Mouse (Mus musculus) hindbrain, postnatal 0 days (tissue): Measurements from ENCODE around the gene Commd9. TPM values are rescaled to one million over a fixed set of nuclear protein-coding genes. Genes with fewer than 3 reads are reported as not detected.

Experiments
- ATAC-seq: fragments of 200-750 bp; cut with Nextera tagmentation; 2 replicates; pipeline ENCODE4 v1.8.0; 2017; ENCODE audit warnings: mild to moderate bottlenecking, moderate TSS enrichment, moderate library complexity
- DNase-seq: peaks from one replicate; pipeline ENCODE4 v3.0.0-alpha.2; 2015; ENCODE audit warnings: low spot score
- H3K27ac ChIP-seq: fragments of 300-500 bp; sonication (generic); 2 replicates; pipeline ENCODE4 v1.5.1; 2014; ENCODE audit warnings: mild to moderate bottlenecking
- H3K27me3 ChIP-seq: fragments of 300-500 bp; sonication (generic); 2 replicates; pipeline ENCODE4 v1.6.1; 2014; ENCODE audit warnings: low read length, mixed read lengths; ENCODE audit not compliant: insufficient read depth
- H3K36me3 ChIP-seq: fragments of 300-500 bp; sonication (generic); 2 replicates; pipeline ENCODE4 v1.6.1; 2014; ENCODE audit warnings: low read length, mixed read lengths; ENCODE audit not compliant: insufficient read depth
- H3K4me1 ChIP-seq: fragments of 300-500 bp; sonication (generic); 2 replicates; pipeline ENCODE4 v1.6.1; 2014; ENCODE audit warnings: antibody characterized with exemption, low read length, mixed read lengths; ENCODE audit not compliant: insufficient read depth
- H3K4me2 ChIP-seq: fragments of 300-500 bp; sonication (generic); 2 replicates; pipeline ENCODE4 v1.6.1; 2014; ENCODE audit warnings: low read depth, mild to moderate bottlenecking, low read length, moderate library complexity, mixed read lengths
- H3K4me3 ChIP-seq: fragments of 300-500 bp; sonication (generic); 2 replicates; pipeline ENCODE4 v1.5.1; 2014; ENCODE audit warnings: low read length
- H3K9ac ChIP-seq: fragments of 300-500 bp; sonication (generic); replicated peaks from 2 replicates; pipeline ENCODE4 v1.6.1; 2014; ENCODE audit warnings: mild to moderate bottlenecking, low read length, moderate library complexity, mixed read lengths
- H3K9me3 ChIP-seq: fragments of 300-500 bp; sonication (generic); 2 replicates; pipeline ENCODE4 v1.6.1; 2016; ENCODE audit warnings: low read length, mixed read lengths
- CTCF ChIP-seq: IDR thresholded peaks from 2 replicates; pipeline ENCODE4 v1.5.1; 2016; ENCODE audit warnings: antibody characterized with exemption, control low read depth, low read depth
- WGBS: fragments of 180-500 bp; shearing (Covaris S2); extraction: QIAGEN DNeasy Blood & Tissue Kit; methylation state at CpG from one replicate; pipeline ENCODE4 v1.1.7; 2014; 5-methylcytosine and 5-hydroxymethylcytosine counted together
- polyA plus RNA-seq: library from polyadenylated mRNA; unstranded; fragments of >200 nt; fragmentation: Nextera tagmentation; extraction: Ambion mirVana; gene quantifications from 2 replicates; pipeline ENCODE4 v1.2.1, GENCODE M21; 2015
- total RNA-seq: library from RNA; depleted of rRNA; stranded (reverse); fragments of >200 nt; gene quantifications from 2 replicates; pipeline ENCODE4 v1.2.3, GENCODE M21; 2014

The Commd9 gene
- total and polyA plus RNA-seq, 2 experiments from 2014 or later, result 89.8 to 111 TPM

GRCm38 (mm10) chr2:101894126-101894525 lies 8.1 kb downstream of the Commd9 start:
- H3K9me3 ChIP-seq, result no peaks in the 10 kb centered on the region
- H3K4me2 ChIP-seq, result no peak overlapping the region
- ATAC-seq (no peak), DNase-seq (no peak)
- H3K27me3 ChIP-seq, result no peaks in the 10 kb centered on the region
- 91% methylated on average over 3 of the region's 3 CpGs for WGBS
- H3K9ac ChIP-seq, result no peak overlapping the region
- no peak for TF ChIP-seq CTCF
- H3K4me1 ChIP-seq, result no peaks in the 10 kb centered on the region
- H3K27ac ChIP-seq, result no peak overlapping the region
- peaks cover 3% of the 10 kb centered on the region; the same call in 1 of the 2 replicates for H3K36me3 ChIP-seq
- H3K4me3 ChIP-seq, result no peak overlapping the region

- WGBS, result 66% methylated on average over 10 of the region's 10 CpGs
- Histone ChIP-seq H3K27me3 (no peaks in the 10 kb centered on the region), H3K4me1 (no peaks in the 10 kb centered on the region), H3K36me3 (peaks cover 10% of the 10 kb centered on the region; the same call in 1 of the 2 replicates), H3K4me3 (no peak overlapping the region), H3K4me2 (no peak overlapping the region), H3K9me3 (no peaks in the 10 kb centered on the region), H3K27ac (no peak overlapping the region), H3K9ac (no peak overlapping the region)
- no peak for DNase-seq
- ATAC-seq, result 0 out of 2 replicates have a peak, but pooled peaks have one; percentile 14
- TF ChIP-seq CTCF, result no peak
Observed at GRCm38 (mm10) chr2:101896425-101897204, 10.6 kb downstream of the Commd9 start.

- H3K4me2 ChIP-seq, result no peak overlapping the region
- no peak for DNase-seq
- H3K27me3 ChIP-seq, result no peaks in the 10 kb centered on the region
- 71% methylated on average over 4 of the region's 4 CpGs for WGBS
- no peak overlapping the region for H3K4me3 ChIP-seq
- ATAC-seq, result no peak
- H3K9me3 ChIP-seq, result no peaks in the 10 kb centered on the region
- H3K4me1 ChIP-seq, result peaks cover 6% of the 10 kb centered on the region; the same call in 1 of the 2 replicates
- TF ChIP-seq CTCF, result no peak
- 0 out of 2 replicates have a peak, but pooled peaks cover 8% of the 10 kb centered on the region for H3K36me3 ChIP-seq
- no peak overlapping the region for H3K27ac ChIP-seq
- no peak overlapping the region for H3K9ac ChIP-seq
Observed at GRCm38 (mm10) chr2:101902196-101902595, 16.1 kb downstream of the Commd9 start.

- Histone ChIP-seq H3K9me3 (no peaks in the 10 kb centered on the region), H3K36me3 (0 out of 2 replicates have a peak, but pooled peaks cover 3% of the 10 kb centered on the region), H3K27me3 (no peaks in the 10 kb centered on the region), H3K4me2 (peak overlapping the region; percentile 47), H3K4me1 (peaks cover 6% of the 10 kb centered on the region; the same call in 1 of the 2 replicates), H3K4me3 (peak overlapping the region; percentile 13; the same call in 1 of the 2 replicates), H3K27ac (no peak overlapping the region), H3K9ac (peak overlapping the region; percentile 28)
- ATAC-seq (peak; percentile 77), DNase-seq (peak; percentile 94)
- WGBS, result 18% methylated on average over 21 of the region's 21 CpGs
- peak; percentile 94 for TF ChIP-seq CTCF
Observed at GRCm38 (mm10) chr2:101905534-101906378, 19.7 kb downstream of the Commd9 start.

GRCm38 (mm10) chr2:101906379-101906690 lies 20.3 kb downstream of the Commd9 start:
- TF ChIP-seq CTCF, result no peak
- no peaks in the 10 kb centered on the region for H3K9me3 ChIP-seq
- H3K27ac ChIP-seq, result no peak overlapping the region
- peaks cover 6% of the 10 kb centered on the region; the same call in 1 of the 2 replicates for H3K4me1 ChIP-seq
- peak overlapping the region; percentile 47 for H3K4me2 ChIP-seq
- no peak for ATAC-seq
- DNase-seq, result no peak
- 0 out of 2 replicates have a peak, but pooled peaks cover 3% of the 10 kb centered on the region for H3K36me3 ChIP-seq
- H3K9ac ChIP-seq, result no peak overlapping the region
- H3K27me3 ChIP-seq, result no peaks in the 10 kb centered on the region
- WGBS, result 53% methylated on average over 5 of the region's 5 CpGs
- H3K4me3 ChIP-seq, result no peak overlapping the region

GRCm38 (mm10) chr2:101907386-101908022 lies 21.5 kb downstream of the Commd9 start:
- DNase-seq (peak; percentile 27), ATAC-seq (peak; percentile 42)
- Histone ChIP-seq H3K36me3 (no peaks in the 10 kb centered on the region), H3K9me3 (no peaks in the 10 kb centered on the region), H3K4me2 (no peak overlapping the region), H3K4me1 (peaks cover 6% of the 10 kb centered on the region; the same call in 1 of the 2 replicates), H3K27ac (no peak overlapping the region), H3K4me3 (no peak overlapping the region), H3K27me3 (no peaks in the 10 kb centered on the region), H3K9ac (no peak overlapping the region)
- no peak for TF ChIP-seq CTCF
- 61% methylated on average over 10 of the region's 10 CpGs for WGBS
